Mouse (Mus musculus) forebrain, postnatal 0 days (tissue): Measurements from ENCODE around the gene Srrt. TPM values are rescaled to one million over a fixed set of nuclear protein-coding genes. Genes with fewer than 3 reads are reported as not detected.

ENCODE experiments used
- ATAC-seq: fragments of 200-750 bp; cut with Nextera tagmentation; 2 replicates; pipeline ENCODE4 v1.8.0; 2017; ENCODE audit warnings: mild to moderate bottlenecking, moderate library complexity
- DNase-seq: peaks from one replicate; pipeline ENCODE4 v3.0.0-alpha.2; 2015
- H3K27ac ChIP-seq: fragments of 300-500 bp; sonication (generic); 2 replicates; pipeline ENCODE4 v1.5.1; 2014; ENCODE audit warnings: low read depth, mild to moderate bottlenecking, antibody characterized with exemption, low read length, moderate library complexity, mixed read lengths
- H3K27me3 ChIP-seq: fragments of 300-500 bp; sonication (generic); 2 replicates; pipeline ENCODE4 v1.6.1; 2014; ENCODE audit warnings: mild to moderate bottlenecking, low read length, mixed read lengths; ENCODE audit not compliant: insufficient read depth
- H3K36me3 ChIP-seq: fragments of 300-500 bp; sonication (generic); 2 replicates; pipeline ENCODE4 v1.6.1; 2014; ENCODE audit warnings: mild to moderate bottlenecking, moderate library complexity; ENCODE audit not compliant: insufficient read depth
- H3K4me1 ChIP-seq: fragments of 300-500 bp; sonication (generic); 2 replicates; pipeline ENCODE4 v1.6.1; 2014; ENCODE audit warnings: antibody characterized with exemption; ENCODE audit not compliant: insufficient read depth
- H3K4me2 ChIP-seq: fragments of 300-500 bp; sonication (generic); 2 replicates; pipeline ENCODE4 v1.6.1; 2014; ENCODE audit warnings: low read depth, mild to moderate bottlenecking, moderate library complexity
- H3K4me3 ChIP-seq: fragments of 300-500 bp; sonication (generic); 2 replicates; pipeline ENCODE4 v1.5.1; 2014; ENCODE audit warnings: low read depth, low read length, mixed read lengths
- H3K9ac ChIP-seq: fragments of 300-500 bp; sonication (generic); 2 replicates; pipeline ENCODE4 v1.6.1; 2014; ENCODE audit warnings: mild to moderate bottlenecking
- H3K9me3 ChIP-seq: fragments of 300-500 bp; sonication (generic); 2 replicates; pipeline ENCODE4 v1.6.1; 2016; ENCODE audit warnings: low read length
- CTCF ChIP-seq: sonication (generic); IDR thresholded peaks from 2 replicates; pipeline ENCODE4 v1.5.1; 2016; ENCODE audit warnings: antibody characterized with exemption, control low read depth, low read depth
- WGBS: fragments of 180-500 bp; shearing (Covaris S2); extraction: QIAGEN DNeasy Blood & Tissue Kit; methylation state at CpG from one replicate; pipeline ENCODE4 v1.1.7; 2014; 5-methylcytosine and 5-hydroxymethylcytosine counted together
- polyA plus RNA-seq: library from polyadenylated mRNA; unstranded; fragments of >200 nt; fragmentation: Nextera tagmentation; extraction: Ambion mirVana; gene quantifications from 2 replicates; pipeline ENCODE4 v1.2.1, GENCODE M21; 2015
- total RNA-seq: library from RNA; depleted of rRNA; stranded (reverse); fragments of >200 nt; gene quantifications from 2 replicates; pipeline ENCODE4 v1.2.3, GENCODE M21; 2014

Gene Srrt
- total and polyA plus RNA-seq, 2 experiments from 2014 or later = 55.6 to 153 TPM

- Histone ChIP-seq H3K36me3 (no peaks in the 10 kb centered on the region), H3K4me3 (no peak overlapping the region), H3K9me3 (no peaks in the 10 kb centered on the region), H3K27ac (no peak overlapping the region), H3K27me3 (peaks cover 8% of the 10 kb centered on the region), H3K9ac (no peak overlapping the region), H3K4me1 (peaks cover 17% of the 10 kb centered on the region), H3K4me2 (no peak overlapping the region)
- TF ChIP-seq CTCF = peak; percentile 33
- DNase-seq (no peak), ATAC-seq (no peak)
Observed at GRCm38 (mm10) chr5:137343869-137344268, 36.4 kb upstream of the Srrt start.

DNA sequence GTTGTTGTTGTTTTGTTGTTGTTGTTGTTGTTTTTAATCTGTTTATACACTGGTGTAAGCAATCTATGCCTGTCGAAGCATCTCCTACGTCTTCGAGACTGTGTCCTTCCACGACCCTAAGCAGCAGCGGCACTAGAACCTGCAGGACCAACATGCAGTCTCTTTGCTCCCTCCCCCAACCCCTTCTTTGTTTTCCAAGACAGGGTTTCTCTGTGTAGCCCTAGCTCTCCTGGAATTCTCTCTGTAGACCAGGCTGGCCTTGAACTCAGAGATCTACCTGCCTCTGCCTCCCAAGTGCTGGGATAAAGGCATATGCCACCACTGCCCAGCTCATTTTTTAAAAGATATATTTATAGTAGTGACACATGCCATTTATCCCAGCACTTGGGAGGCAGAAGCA, 35.9 kb upstream of the Srrt start:
- TF ChIP-seq CTCF = no peak
- H3K4me1 ChIP-seq = peaks cover 13% of the 10 kb centered on the region; the same call in 1 of the 2 replicates
- DNase-seq = no peak
- no peaks in the 10 kb centered on the region for H3K9me3 ChIP-seq
- H3K27me3 ChIP-seq = peaks cover 4% of the 10 kb centered on the region; the same call in 1 of the 2 replicates
- no peaks in the 10 kb centered on the region for H3K36me3 ChIP-seq
- 94% methylated on average over 5 of the region's 5 CpGs for WGBS
- no peak overlapping the region for H3K4me2 ChIP-seq
- ATAC-seq = no peak
- no peak overlapping the region for H3K4me3 ChIP-seq
- H3K27ac ChIP-seq = no peak overlapping the region
- H3K9ac ChIP-seq = no peak overlapping the region

DNA sequence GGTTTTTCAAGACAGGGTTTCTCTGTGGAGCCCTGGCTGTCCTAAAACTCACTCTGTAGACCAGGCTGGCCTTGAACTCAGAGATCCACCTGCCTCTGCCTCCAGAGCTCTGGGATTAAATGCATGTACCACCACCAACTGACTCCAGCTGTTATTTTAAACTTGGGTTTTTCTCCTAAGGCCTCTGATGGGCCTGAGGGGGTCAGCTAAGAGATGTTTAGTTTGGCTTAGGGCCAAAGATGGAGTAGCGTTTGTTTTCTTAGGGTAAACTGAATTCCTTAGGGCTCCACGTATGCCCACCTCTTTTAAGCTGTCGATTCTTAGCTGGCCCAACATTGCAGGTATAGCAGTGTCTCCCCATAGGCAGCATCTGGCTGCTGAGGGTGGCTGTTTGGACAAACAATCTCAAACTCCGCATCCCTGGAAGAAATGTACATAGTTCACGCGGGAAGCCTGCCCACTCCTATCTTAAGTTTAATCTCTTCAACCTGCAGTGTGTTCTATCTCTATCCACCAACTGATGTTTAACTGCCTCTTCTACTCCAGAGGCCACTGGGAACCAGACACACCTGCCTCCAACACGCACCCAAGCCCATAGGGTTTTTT, 35.0 kb upstream of the Srrt start:
- no peak overlapping the region for H3K9ac ChIP-seq
- DNase-seq (no peak), ATAC-seq (no peak)
- 0 out of 2 replicates have a peak, but pooled peaks cover 12% of the 10 kb centered on the region for H3K4me1 ChIP-seq
- no peak overlapping the region for H3K4me3 ChIP-seq
- no peak for TF ChIP-seq CTCF
- 81% methylated on average over 7 of the region's 7 CpGs for WGBS
- H3K4me2 ChIP-seq = no peak overlapping the region
- no peaks in the 10 kb centered on the region for H3K36me3 ChIP-seq
- H3K27me3 ChIP-seq = no peaks in the 10 kb centered on the region
- no peaks in the 10 kb centered on the region for H3K9me3 ChIP-seq
- no peak overlapping the region for H3K27ac ChIP-seq

DNA sequence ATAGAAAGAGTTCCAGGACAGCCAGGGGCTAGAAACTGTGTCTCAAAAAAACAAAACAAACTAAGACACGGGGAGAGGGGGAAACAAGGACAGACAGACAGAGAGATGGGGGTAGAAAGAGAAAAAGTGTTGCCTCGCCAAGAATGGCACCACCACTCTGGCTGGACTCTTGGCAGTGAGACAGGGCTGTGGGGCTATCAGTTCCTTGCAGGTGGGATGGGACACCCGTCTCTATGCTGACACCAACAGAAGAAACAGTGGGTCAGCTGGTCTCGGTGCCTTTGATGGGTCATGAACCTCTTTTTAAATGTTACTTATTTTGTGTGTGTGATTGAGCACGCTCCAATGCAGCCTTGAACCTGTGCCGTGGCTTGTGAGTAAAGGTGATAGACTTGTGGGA, 32.7 kb upstream of the Srrt start:
- H3K4me2 ChIP-seq = peak overlapping the region; percentile 78
- no peak for ATAC-seq
- H3K27ac ChIP-seq = peak overlapping the region; percentile 77
- peak overlapping the region; percentile 56 for H3K9ac ChIP-seq
- peak overlapping the region; percentile 43 for H3K4me3 ChIP-seq
- H3K4me1 ChIP-seq = 0 out of 2 replicates have a peak, but pooled peaks cover 12% of the 10 kb centered on the region
- no peak for TF ChIP-seq CTCF
- WGBS = 62% methylated on average over 6 of the region's 6 CpGs
- no peak for DNase-seq
- no peaks in the 10 kb centered on the region for H3K27me3 ChIP-seq
- H3K36me3 ChIP-seq = no peaks in the 10 kb centered on the region
- no peaks in the 10 kb centered on the region for H3K9me3 ChIP-seq

GRCm38 (mm10) chr5:137339290-137339979, 32.0 kb upstream of the Srrt start:
- Histone ChIP-seq H3K9me3 (no peaks in the 10 kb centered on the region), H3K36me3 (no peaks in the 10 kb centered on the region), H3K27me3 (no peaks in the 10 kb centered on the region), H3K9ac (peak overlapping the region; percentile 56), H3K4me3 (peak overlapping the region; percentile 43), H3K27ac (peak overlapping the region; percentile 77), H3K4me2 (peak overlapping the region; percentile 78), H3K4me1 (0 out of 2 replicates have a peak, but pooled peaks cover 12% of the 10 kb centered on the region)
- ATAC-seq (peak; percentile 72), DNase-seq (peak; percentile 75)
- WGBS = 5% methylated on average over 22 of the region's 22 CpGs
- TF ChIP-seq CTCF = no peak

DNA sequence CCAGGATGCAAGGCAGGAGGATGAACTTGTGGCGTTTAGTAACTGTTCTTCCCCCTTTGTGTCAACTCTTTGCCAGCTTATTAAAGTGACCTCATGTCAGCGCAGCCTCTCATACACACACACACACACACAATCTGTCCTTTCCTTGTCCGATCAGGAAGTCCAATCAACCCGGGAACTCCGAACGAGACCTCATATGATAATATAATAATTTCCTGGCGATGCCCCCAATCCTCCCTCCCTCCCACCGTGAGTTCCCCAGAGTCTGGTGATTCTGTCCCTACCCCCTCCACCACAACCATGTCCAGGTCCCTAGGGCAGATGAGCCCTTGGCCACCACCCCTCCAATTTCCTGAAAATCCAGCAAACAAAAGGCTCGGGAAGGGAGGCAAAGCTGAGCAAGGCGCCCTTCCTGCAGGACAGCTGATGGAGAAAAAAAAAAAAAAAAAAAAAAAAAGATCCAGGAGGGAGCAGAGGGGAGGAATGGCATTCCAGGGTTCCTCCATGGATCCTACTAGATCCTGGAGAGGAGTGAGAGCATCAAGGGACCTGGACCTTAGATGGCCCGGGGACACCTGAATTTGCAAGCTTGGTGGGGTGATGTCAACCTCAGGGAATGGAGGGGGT, 31.3 kb upstream of the Srrt start:
- no peak for TF ChIP-seq CTCF

GRCm38 (mm10) chr5:137338256-137338655, 30.8 kb upstream of the Srrt start:
- under 1% methylated on average over 19 of the region's 19 CpGs for WGBS
- Histone ChIP-seq H3K4me1 (0 out of 2 replicates have a peak, but pooled peaks cover 12% of the 10 kb centered on the region), H3K27ac (peak overlapping the region; percentile 77), H3K4me2 (peak overlapping the region; percentile 78), H3K4me3 (peak overlapping the region; percentile 43), H3K9ac (peak overlapping the region; percentile 56), H3K36me3 (no peaks in the 10 kb centered on the region), H3K9me3 (no peaks in the 10 kb centered on the region), H3K27me3 (no peaks in the 10 kb centered on the region)
- TF ChIP-seq CTCF = no peak
- peak; percentile 94 for DNase-seq
- ATAC-seq = peak; percentile 88

More for the DNA sequence above, 31.3 kb upstream of the Srrt start:
- Histone ChIP-seq H3K27me3 (no peaks in the 10 kb centered on the region), H3K4me1 (0 out of 2 replicates have a peak, but pooled peaks cover 12% of the 10 kb centered on the region), H3K4me3 (peak overlapping the region; percentile 43), H3K36me3 (no peaks in the 10 kb centered on the region), H3K9me3 (no peaks in the 10 kb centered on the region), H3K9ac (peak overlapping the region; percentile 56), H3K4me2 (peak overlapping the region; percentile 78), H3K27ac (peak overlapping the region; percentile 77)
- ATAC-seq (peak; percentile 8), DNase-seq (no peak)
- WGBS = 4% methylated on average over 11 of the region's 11 CpGs
